Mouse (Mus musculus): ENCODE data around the gene Wdtc1. TPM values are rescaled to one million over a fixed set of nuclear protein-coding genes. Genes with fewer than 3 reads are reported as not detected.

Gene Wdtc1
- polyA plus RNA-seq, 1 experiment from 2014 or later, result 24.2 TPM

DNA sequence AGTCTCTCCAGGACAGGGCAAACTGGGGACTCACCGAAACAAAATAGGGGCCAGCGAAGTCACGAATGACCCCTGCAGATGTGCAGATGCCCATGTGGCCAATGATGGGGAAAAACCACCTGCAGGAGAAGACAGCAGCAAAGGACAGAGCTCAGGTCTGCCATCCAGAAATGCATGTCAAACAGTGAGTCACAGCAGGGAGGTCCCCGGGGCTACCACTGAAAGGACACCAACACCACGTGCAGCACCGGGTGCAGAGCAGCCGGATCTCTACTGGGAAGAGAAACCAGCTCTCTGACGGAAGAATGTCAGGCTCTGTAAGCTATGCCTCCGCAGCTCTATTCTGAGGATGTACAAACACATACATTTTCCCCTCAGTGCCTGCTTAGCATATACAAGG, 82.4 kb downstream of the Wdtc1 start:
- H3K27me3 ChIP-seq, result no peaks in the 10 kb centered on the region
- H3K36me3 ChIP-seq, result peaks cover 52% of the 10 kb centered on the region
- no peaks in the 10 kb centered on the region for H3K9me3 ChIP-seq
- no peak overlapping the region for H3K4me3 ChIP-seq
- WGBS, result 90% methylated on average over 9 of the region's 9 CpGs
- no peak overlapping the region for H3K4me2 ChIP-seq (replicated peaks)
- H3K4me1 ChIP-seq, result peaks cover 2% of the 10 kb centered on the region
- no peak overlapping the region for H3K9ac ChIP-seq (replicated peaks)
- H3K27ac ChIP-seq (replicated peaks), result no peak overlapping the region
- no peak for ATAC-seq (ENCODE audit: low FRiP score, low read depth)

GRCm38 (mm10) chr4:133269596-133269995, 83.7 kb downstream of the Wdtc1 start:
- Histone ChIP-seq H3K27me3 (no peaks in the 10 kb centered on the region), H3K27ac (replicated peaks) (no peak overlapping the region), H3K36me3 (peaks cover 63% of the 10 kb centered on the region), H3K4me1 (no peaks in the 10 kb centered on the region), H3K9me3 (no peaks in the 10 kb centered on the region), H3K4me3 (no peak overlapping the region), H3K4me2 (replicated peaks) (no peak overlapping the region), H3K9ac (replicated peaks) (no peak overlapping the region)
- WGBS, result 92% methylated on average over 3 of the region's 3 CpGs
- no peak for ATAC-seq (ENCODE audit: low FRiP score, low read depth)

DNA sequence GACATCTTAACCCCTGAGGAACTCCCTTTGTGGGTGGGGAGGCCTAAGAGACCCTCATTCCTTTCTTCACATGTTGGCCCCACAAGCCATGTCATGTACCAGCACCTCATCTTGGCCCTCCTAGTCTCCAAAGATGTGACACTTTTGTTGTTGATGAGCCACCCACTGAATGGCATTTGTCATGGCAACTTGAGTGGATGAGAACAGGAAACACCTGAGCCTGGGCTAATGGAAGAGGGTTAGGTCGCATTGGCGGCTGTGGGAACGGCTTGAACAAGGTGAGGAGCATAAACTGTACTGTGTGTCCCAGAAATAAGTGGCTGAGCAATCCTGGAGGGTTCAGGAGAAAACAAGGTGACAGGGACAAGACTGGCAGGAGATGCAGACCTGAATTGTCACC, 84.3 kb downstream of the Wdtc1 start:
- no peak for ATAC-seq (ENCODE audit: low FRiP score, low read depth)
- Histone ChIP-seq H3K9me3 (0 out of 2 replicates have a peak, but pooled peaks cover under 1% of the 10 kb centered on the region), H3K27ac (replicated peaks) (no peak overlapping the region), H3K4me3 (no peak overlapping the region), H3K36me3 (peaks cover 66% of the 10 kb centered on the region), H3K9ac (replicated peaks) (no peak overlapping the region), H3K4me2 (replicated peaks) (no peak overlapping the region), H3K4me1 (no peaks in the 10 kb centered on the region), H3K27me3 (no peaks in the 10 kb centered on the region)
- WGBS, result 91% methylated on average over 3 of the region's 3 CpGs

DNA sequence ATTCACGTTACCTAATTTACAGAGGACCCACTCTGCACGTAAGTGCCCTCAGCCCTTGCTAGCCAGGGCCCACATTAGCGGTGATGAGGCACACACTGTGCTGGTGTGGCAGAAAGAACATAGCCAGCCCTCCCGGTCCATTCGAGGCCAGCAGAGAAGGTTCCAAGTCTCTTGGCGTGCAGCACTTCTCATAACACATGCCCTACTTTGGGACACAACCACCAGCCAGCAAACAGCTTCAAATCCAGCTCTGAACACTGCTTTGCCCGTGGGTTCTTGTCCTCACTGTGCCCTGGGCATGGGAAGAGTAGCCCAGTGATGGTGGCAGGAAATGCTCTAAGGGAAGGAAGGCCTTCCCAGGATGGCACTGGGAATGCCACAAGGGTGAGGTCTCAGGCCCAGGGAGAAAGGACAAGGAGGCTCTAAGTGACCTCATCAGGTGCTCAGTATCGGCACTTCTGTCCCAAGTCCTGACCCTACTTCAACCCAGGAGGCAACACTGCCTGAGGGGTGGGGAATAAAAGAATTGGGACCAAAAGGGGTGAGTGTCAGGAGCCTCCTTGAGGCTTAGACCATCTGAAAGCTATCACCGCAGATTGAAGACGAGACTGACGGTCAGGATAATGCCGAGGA, 86.9 kb downstream of the Wdtc1 start:
- Histone ChIP-seq H3K36me3 (peaks cover 77% of the 10 kb centered on the region), H3K9me3 (0 out of 2 replicates have a peak, but pooled peaks cover 4% of the 10 kb centered on the region), H3K4me1 (no peaks in the 10 kb centered on the region), H3K4me3 (no peak overlapping the region), H3K4me2 (replicated peaks) (no peak overlapping the region), H3K27ac (replicated peaks) (no peak overlapping the region), H3K27me3 (no peaks in the 10 kb centered on the region), H3K9ac (replicated peaks) (no peak overlapping the region)
- WGBS, result 92% methylated on average over 12 of the region's 12 CpGs
- ATAC-seq (ENCODE audit: low FRiP score, low read depth), result no peak

- H3K4me2 ChIP-seq (replicated peaks), result no peak overlapping the region
- WGBS, result 97% methylated on average over 4 of the region's 4 CpGs
- H3K9me3 ChIP-seq, result 0 out of 2 replicates have a peak, but pooled peaks cover 4% of the 10 kb centered on the region
- H3K4me3 ChIP-seq, result no peak overlapping the region
- ATAC-seq (ENCODE audit: low FRiP score, low read depth), result no peak
- no peak overlapping the region for H3K27ac ChIP-seq (replicated peaks)
- H3K36me3 ChIP-seq, result peaks cover 77% of the 10 kb centered on the region
- H3K9ac ChIP-seq (replicated peaks), result no peak overlapping the region
- H3K4me1 ChIP-seq, result no peaks in the 10 kb centered on the region
- H3K27me3 ChIP-seq, result no peaks in the 10 kb centered on the region
Observed at GRCm38 (mm10) chr4:133265759-133266158, 87.5 kb downstream of the Wdtc1 start.

- Histone ChIP-seq H3K36me3 (peaks cover 72% of the 10 kb centered on the region), H3K27me3 (no peaks in the 10 kb centered on the region), H3K27ac (replicated peaks) (no peak overlapping the region), H3K9ac (replicated peaks) (no peak overlapping the region), H3K4me2 (replicated peaks) (no peak overlapping the region), H3K4me3 (no peak overlapping the region), H3K4me1 (no peaks in the 10 kb centered on the region), H3K9me3 (0 out of 2 replicates have a peak, but pooled peaks cover 4% of the 10 kb centered on the region)
- 97% methylated on average over 3 of the region's 3 CpGs for WGBS
- ATAC-seq (ENCODE audit: low FRiP score, low read depth), result no peak
Observed at GRCm38 (mm10) chr4:133265297-133265696, 88.0 kb downstream of the Wdtc1 start.

- Histone ChIP-seq H3K4me2 (replicated peaks) (no peak overlapping the region), H3K27me3 (no peaks in the 10 kb centered on the region), H3K4me3 (no peak overlapping the region), H3K27ac (replicated peaks) (no peak overlapping the region), H3K9me3 (0 out of 2 replicates have a peak, but pooled peaks cover 4% of the 10 kb centered on the region), H3K9ac (replicated peaks) (no peak overlapping the region), H3K4me1 (no peaks in the 10 kb centered on the region), H3K36me3 (peaks cover 65% of the 10 kb centered on the region)
- 98% methylated on average over 2 of the region's 2 CpGs for WGBS
- ATAC-seq (ENCODE audit: low FRiP score, low read depth), result no peak
Observed at GRCm38 (mm10) chr4:133264559-133264958, 88.7 kb downstream of the Wdtc1 start.

DNA sequence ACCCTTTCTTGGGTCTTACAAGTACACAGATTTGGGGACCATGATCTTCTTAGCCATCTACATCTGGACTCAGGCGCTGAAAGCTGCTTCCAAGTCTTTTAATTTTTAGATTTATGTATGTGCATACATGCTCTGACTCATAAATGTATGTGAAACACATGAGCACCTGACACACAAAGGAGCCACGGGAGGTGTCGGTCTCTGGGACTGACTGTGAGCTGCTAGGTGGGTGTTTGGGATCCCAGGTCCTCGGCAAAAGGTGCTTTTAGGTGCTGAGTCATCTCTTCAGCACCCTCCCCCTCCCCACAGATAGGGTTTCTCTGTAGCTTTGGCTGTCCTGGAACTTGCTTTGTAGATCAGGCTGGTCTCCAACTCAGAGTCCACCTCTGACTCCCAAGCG, 89.5 kb downstream of the Wdtc1 start:
- Histone ChIP-seq H3K27ac (replicated peaks) (no peak overlapping the region), H3K36me3 (peaks cover 57% of the 10 kb centered on the region), H3K4me2 (replicated peaks) (no peak overlapping the region), H3K4me3 (no peak overlapping the region), H3K9ac (replicated peaks) (no peak overlapping the region), H3K4me1 (no peaks in the 10 kb centered on the region), H3K9me3 (0 out of 2 replicates have a peak, but pooled peaks cover 4% of the 10 kb centered on the region), H3K27me3 (0 out of 2 replicates have a peak, but pooled peaks cover 5% of the 10 kb centered on the region)
- ATAC-seq (ENCODE audit: low FRiP score, low read depth), result no peak
- WGBS, result 93% methylated on average over 5 of the region's 5 CpGs

DNA sequence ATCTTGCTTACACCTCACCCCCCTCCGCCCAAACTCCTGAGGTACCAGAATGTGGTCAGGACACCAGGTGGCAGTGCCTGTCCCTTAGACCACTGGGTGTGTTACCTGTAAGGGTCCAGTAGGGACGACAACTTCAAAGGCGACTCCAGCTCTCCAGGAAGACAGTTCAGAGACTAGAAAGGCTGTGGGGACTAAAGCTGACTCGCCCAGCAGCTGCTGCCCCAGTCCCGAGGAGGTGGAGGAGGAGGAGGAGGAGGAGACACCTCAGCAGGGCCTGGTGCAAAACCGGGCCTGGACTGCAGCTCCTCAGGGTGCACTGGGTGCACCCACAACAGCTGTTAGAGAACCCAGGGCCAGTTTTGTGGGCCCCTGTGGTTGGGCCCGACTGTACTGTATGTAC, 90.4 kb downstream of the Wdtc1 start, which contains the start of gene Sytl1:
Gene Sytl1 (minus strand): TSS at position 232 of the 400 bp plus-strand sequence.
- H3K9ac ChIP-seq (replicated peaks), result no peak within 1 kb of the TSS
- H3K4me2 ChIP-seq (replicated peaks), result no peak within 1 kb of the TSS
- H3K27me3 ChIP-seq, result peaks cover 10% of the 10 kb centered on the region
- no peak within 1 kb of the TSS for H3K4me3 ChIP-seq
- 41% methylated on average over 7 of the region's 7 CpGs for WGBS
- peaks cover 48% of the 10 kb centered on the region for H3K36me3 ChIP-seq
- 0 out of 2 replicates have a peak, but pooled peaks cover 4% of the 10 kb centered on the region for H3K9me3 ChIP-seq
- no peak for ATAC-seq (ENCODE audit: low FRiP score, low read depth)
- no peak within 1 kb of the TSS for H3K27ac ChIP-seq (replicated peaks)
- H3K4me1 ChIP-seq, result no peaks in the 10 kb centered on the region

GRCm38 (mm10) chr4:133262375-133262765, 90.9 kb downstream of the Wdtc1 start:
- Histone ChIP-seq H3K9ac (replicated peaks) (no peak overlapping the region), H3K27me3 (peaks cover 15% of the 10 kb centered on the region), H3K27ac (replicated peaks) (no peak overlapping the region), H3K4me3 (no peak overlapping the region), H3K36me3 (peaks cover 43% of the 10 kb centered on the region), H3K4me2 (replicated peaks) (no peak overlapping the region), H3K9me3 (0 out of 2 replicates have a peak, but pooled peaks cover 4% of the 10 kb centered on the region), H3K4me1 (no peaks in the 10 kb centered on the region)
- 76% methylated on average over 7 of the region's 7 CpGs for WGBS
- ATAC-seq (ENCODE audit: low FRiP score, low read depth), result no peak

GRCm38 (mm10) chr4:133261641-133262374, 91.5 kb downstream of the Wdtc1 start:
- Histone ChIP-seq H3K4me1 (no peaks in the 10 kb centered on the region), H3K27me3 (peaks cover 21% of the 10 kb centered on the region)
- WGBS, result 46% methylated on average over 10 of the region's 10 CpGs

GRCm38 (mm10) chr4:133257798-133258408, 95.4 kb downstream of the Wdtc1 start:
- H3K4me3 ChIP-seq, result no peak overlapping the region
- ATAC-seq (ENCODE audit: low FRiP score, low read depth), result no peak
- peaks cover 57% of the 10 kb centered on the region for H3K27me3 ChIP-seq
- H3K27ac ChIP-seq (replicated peaks), result no peak overlapping the region
- no peak overlapping the region for H3K4me2 ChIP-seq (replicated peaks)
- H3K4me1 ChIP-seq, result no peaks in the 10 kb centered on the region
- peaks cover under 1% of the 10 kb centered on the region; the same call in 1 of the 2 replicates for H3K36me3 ChIP-seq
- no peaks in the 10 kb centered on the region for H3K9me3 ChIP-seq
- H3K9ac ChIP-seq (replicated peaks), result no peak overlapping the region
- 78% methylated on average over 12 of the region's 12 CpGs for WGBS

More at GRCm38 (mm10) chr4:133261641-133262374, 91.5 kb downstream of the Wdtc1 start:
- Histone ChIP-seq H3K4me3 (no peak overlapping the region), H3K27ac (replicated peaks) (no peak overlapping the region), H3K36me3 (peaks cover 37% of the 10 kb centered on the region), H3K9ac (replicated peaks) (no peak overlapping the region), H3K9me3 (0 out of 2 replicates have a peak, but pooled peaks cover 4% of the 10 kb centered on the region), H3K4me2 (replicated peaks) (no peak overlapping the region)
- no peak for ATAC-seq (ENCODE audit: low FRiP score, low read depth)
